Mouse (Mus musculus) C2C12 (cell line): ENCODE results near the gene Lrr1.

Experiments
- CEBPB ChIP-seq: IDR thresholded peaks from one replicate; pipeline ENCODE4 v1.6.1; 2011; ENCODE audit warnings: low read depth, mild to moderate bottlenecking, control low read depth, moderate library complexity
- CTCF ChIP-seq: IDR thresholded peaks from one replicate; pipeline ENCODE4 v1.5.1; 2011; ENCODE audit not compliant: control insufficient read depth, insufficient read depth, insufficient read length
- MAX ChIP-seq: IDR thresholded peaks from one replicate; pipeline ENCODE4 v1.6.1; 2011; ENCODE audit warnings: mild to moderate bottlenecking, control low read depth
- MYOD1 ChIP-seq: IDR thresholded peaks from one replicate; pipeline ENCODE4 v1.6.1; 2011; ENCODE audit warnings: low read depth; ENCODE audit not compliant: control insufficient read depth, insufficient read length
- USF1 ChIP-seq: IDR thresholded peaks from one replicate; pipeline ENCODE4 v1.6.1; 2011; ENCODE audit warnings: low read depth, mild to moderate bottlenecking, control low read depth, moderate library complexity

DNA sequence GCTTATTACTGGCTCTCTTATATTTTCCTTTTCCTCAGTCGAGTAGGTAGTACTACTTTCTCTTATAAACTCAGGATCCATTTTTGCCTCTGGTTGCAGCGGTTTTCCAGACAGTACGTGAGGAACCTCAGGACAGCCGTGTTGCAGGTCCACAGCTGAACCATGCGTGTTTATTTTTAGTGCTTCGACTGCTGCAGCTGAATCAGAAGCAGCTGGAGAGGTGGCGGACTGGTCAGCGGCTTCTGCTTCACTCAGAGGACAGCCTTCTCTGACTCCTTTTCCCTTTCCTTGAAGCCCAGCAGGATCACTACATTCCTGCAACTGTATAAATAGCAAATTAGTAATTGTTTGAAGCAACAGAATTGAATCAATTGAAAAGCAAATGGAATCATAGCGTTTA lies 21.5 kb downstream of the Lrr1 start:
- no peak for TF ChIP-seq CTCF
- TF ChIP-seq CEBPB: no peak
- TF ChIP-seq MYOD1: no peak
- TF ChIP-seq MAX: no peak
- no peak for TF ChIP-seq USF1
